Mouse (Mus musculus) hindbrain, embryonic 12.5 days (tissue): ENCODE data around the gene Yif1a. TPM values are rescaled to one million over a fixed set of nuclear protein-coding genes. Genes with fewer than 3 reads are reported as not detected.
A peak's percentile ranks its signal among the peaks of the same experiment; 100 is the strongest.

ENCODE experiments used
- ATAC-seq: fragments of 200-750 bp; cut with Nextera tagmentation; 2 replicates; pipeline ENCODE4 v1.8.0; 2017; ENCODE audit warnings: moderate TSS enrichment; ENCODE audit not compliant: low FRiP score
- H3K27ac ChIP-seq: fragments of 300-500 bp; sonication (generic); 2 replicates; pipeline ENCODE4 v1.5.1; 2016; ENCODE audit warnings: mild to moderate bottlenecking
- H3K27me3 ChIP-seq: fragments of 300-500 bp; sonication (generic); 2 replicates; pipeline ENCODE4 v1.6.1; 2016; ENCODE audit warnings: mild to moderate bottlenecking
- H3K36me3 ChIP-seq: fragments of 300-500 bp; sonication (generic); 2 replicates; pipeline ENCODE4 v1.6.1; 2016; ENCODE audit warnings: mild to moderate bottlenecking
- H3K4me1 ChIP-seq: fragments of 300-500 bp; sonication (generic); 2 replicates; pipeline ENCODE4 v1.6.1; 2016
- H3K4me2 ChIP-seq: fragments of 300-500 bp; sonication (generic); replicated peaks from 2 replicates; pipeline ENCODE4 v1.6.1; 2016; ENCODE audit warnings: mild to moderate bottlenecking
- H3K4me3 ChIP-seq: fragments of 300-500 bp; sonication (generic); 2 replicates; pipeline ENCODE4 v1.5.1; 2016; ENCODE audit warnings: mild to moderate bottlenecking
- H3K9ac ChIP-seq: fragments of 300-500 bp; sonication (generic); 2 replicates; pipeline ENCODE4 v1.6.1; 2016; ENCODE audit warnings: mild to moderate bottlenecking, moderate library complexity
- H3K9me3 ChIP-seq: fragments of 300-500 bp; sonication (generic); replicated peaks from 2 replicates; pipeline ENCODE4 v1.6.1; 2016; ENCODE audit warnings: mild to moderate bottlenecking
- WGBS: fragments of 180-500 bp; shearing (Covaris S2); methylation state at CpG from one replicate; pipeline ENCODE4 v1.1.7; 2016; 5-methylcytosine and 5-hydroxymethylcytosine counted together
- polyA plus RNA-seq: library from polyadenylated mRNA; unstranded; fragments of >200 nt; fragmentation: Nextera tagmentation; extraction: Ambion mirVana; gene quantifications from 2 replicates; pipeline ENCODE4 v1.2.1, GENCODE M21; 2016

Gene Yif1a
- polyA plus RNA-seq, 1 experiment from 2014 or later: 60.3 TPM

GRCm38 (mm10) chr19:5067040-5067799, 21.1 kb upstream of the Yif1a start:
- no peaks in the 10 kb centered on the region for H3K36me3 ChIP-seq
- H3K27ac ChIP-seq: peak overlapping the region; percentile 6; the same call in 1 of the 2 replicates
- WGBS: 15% methylated on average over 15 of the region's 15 CpGs
- H3K4me3 ChIP-seq: peak overlapping the region; percentile 37
- peak overlapping the region; percentile 85 for H3K4me2 ChIP-seq
- peaks cover 56% of the 10 kb centered on the region for H3K4me1 ChIP-seq
- H3K9me3 ChIP-seq: no peaks in the 10 kb centered on the region
- H3K9ac ChIP-seq: peak overlapping the region; percentile 47
- H3K27me3 ChIP-seq: peaks cover 37% of the 10 kb centered on the region
- ATAC-seq: no peak

- peak within 1 kb of the TSS; percentile 47 for H3K9ac ChIP-seq
- H3K4me1 ChIP-seq: peaks cover 62% of the 10 kb centered on the region
- H3K36me3 ChIP-seq: no peaks in the 10 kb centered on the region
- ATAC-seq: 0 out of 2 replicates have a peak, but pooled peaks have one; percentile 3
- peak within 1 kb of the TSS; percentile 85 for H3K4me2 ChIP-seq
- 1% methylated on average over 55 of the region's 56 CpGs for WGBS
- H3K27ac ChIP-seq: peak within 1 kb of the TSS; percentile 36; the same call in 1 of the 2 replicates
- no peaks in the 10 kb centered on the region for H3K9me3 ChIP-seq
- peaks cover 37% of the 10 kb centered on the region for H3K27me3 ChIP-seq
- H3K4me3 ChIP-seq: peak within 1 kb of the TSS; percentile 37
Observed at GRCm38 (mm10) chr19:5067867-5068569, 20.3 kb upstream of the Yif1a start, which contains the start of gene Cd248. Gene Cd248 (plus strand): TSS chr19:5068078.

GRCm38 (mm10) chr19:5068570-5069234, 19.6 kb upstream of the Yif1a start:
- peak overlapping the region; percentile 47 for H3K9ac ChIP-seq
- peak overlapping the region; percentile 37 for H3K4me3 ChIP-seq
- H3K9me3 ChIP-seq: no peaks in the 10 kb centered on the region
- peak overlapping the region; percentile 85 for H3K4me2 ChIP-seq
- whole genome bisulfite sequencing: 35% methylated on average over 21 of the region's 21 CpGs
- H3K27ac ChIP-seq: no peak overlapping the region
- peaks cover 38% of the 10 kb centered on the region for H3K27me3 ChIP-seq
- peaks cover 62% of the 10 kb centered on the region for H3K4me1 ChIP-seq
- no peaks in the 10 kb centered on the region for H3K36me3 ChIP-seq
- ATAC-seq: no peak

- Histone ChIP-seq H3K9ac (0 out of 2 replicates have a peak overlapping the region, but pooled peaks have one; percentile 32), H3K27ac (no peak overlapping the region), H3K4me1 (peaks cover 62% of the 10 kb centered on the region), H3K36me3 (no peaks in the 10 kb centered on the region), H3K4me2 (peak overlapping the region; percentile 85), H3K9me3 (no peaks in the 10 kb centered on the region), H3K4me3 (0 out of 2 replicates have a peak overlapping the region, but pooled peaks have one; percentile 37), H3K27me3 (peaks cover 46% of the 10 kb centered on the region)
- no peak for ATAC-seq
- WGBS: 72% methylated on average over 5 of the region's 5 CpGs
Observed at GRCm38 (mm10) chr19:5069486-5069885, 18.9 kb upstream of the Yif1a start.

- 79% methylated on average over 7 of the region's 7 CpGs for WGBS
- H3K9ac ChIP-seq: peak overlapping the region; percentile 32; the same call in 1 of the 2 replicates
- peaks cover 49% of the 10 kb centered on the region for H3K27me3 ChIP-seq
- no peak for ATAC-seq
- H3K9me3 ChIP-seq: no peaks in the 10 kb centered on the region
- H3K4me2 ChIP-seq: peak overlapping the region; percentile 85
- peak overlapping the region; percentile 7; the same call in 1 of the 2 replicates for H3K4me3 ChIP-seq
- H3K4me1 ChIP-seq: peaks cover 61% of the 10 kb centered on the region
- no peaks in the 10 kb centered on the region for H3K36me3 ChIP-seq
- H3K27ac ChIP-seq: 0 out of 2 replicates have a peak overlapping the region, but pooled peaks have one; percentile 17
Observed at GRCm38 (mm10) chr19:5069978-5070377, 18.4 kb upstream of the Yif1a start.

DNA sequence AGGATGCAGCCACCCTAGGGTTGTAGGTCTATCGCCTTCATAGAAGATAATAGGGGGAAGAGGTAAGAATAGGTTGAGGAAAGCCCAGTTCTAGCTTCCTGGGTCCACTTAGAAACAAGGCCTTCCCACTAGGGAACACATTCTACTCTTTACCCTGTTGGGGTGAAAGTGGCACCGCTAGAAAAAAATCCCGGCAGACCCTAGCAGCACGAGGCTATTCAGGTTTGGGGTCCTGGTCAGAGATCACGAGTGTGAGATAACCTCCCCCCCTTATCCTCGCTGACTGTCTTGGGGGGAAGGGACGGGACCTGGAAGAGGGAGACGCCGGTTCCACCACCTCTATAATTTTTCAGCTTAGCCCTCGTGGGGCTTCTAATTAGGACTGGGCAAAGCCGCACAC, 17.3 kb upstream of the Yif1a start:
- Histone ChIP-seq H3K4me1 (peaks cover 58% of the 10 kb centered on the region), H3K9me3 (no peaks in the 10 kb centered on the region), H3K27ac (peak overlapping the region; percentile 87), H3K27me3 (peaks cover 49% of the 10 kb centered on the region), H3K4me2 (peak overlapping the region; percentile 64), H3K4me3 (peak overlapping the region; percentile 31), H3K36me3 (no peaks in the 10 kb centered on the region), H3K9ac (peak overlapping the region; percentile 57)
- no peak for ATAC-seq
- 11% methylated on average over 11 of the region's 11 CpGs for WGBS

GRCm38 (mm10) chr19:5071545-5072369, 16.6 kb upstream of the Yif1a start:
- Histone ChIP-seq H3K9ac (peak overlapping the region; percentile 57), H3K4me2 (peak overlapping the region; percentile 64), H3K9me3 (no peaks in the 10 kb centered on the region), H3K27ac (peak overlapping the region; percentile 87), H3K4me3 (peak overlapping the region; percentile 31), H3K27me3 (peaks cover 48% of the 10 kb centered on the region), H3K4me1 (peaks cover 58% of the 10 kb centered on the region), H3K36me3 (no peaks in the 10 kb centered on the region)
- under 1% methylated on average over 40 of the region's 40 CpGs for WGBS
- peak; percentile 82 for ATAC-seq

GRCm38 (mm10) chr19:5072389-5073019, 15.8 kb upstream of the Yif1a start:
- peaks cover 51% of the 10 kb centered on the region for H3K4me1 ChIP-seq
- H3K36me3 ChIP-seq: no peaks in the 10 kb centered on the region
- H3K27me3 ChIP-seq: peaks cover 41% of the 10 kb centered on the region
- H3K9ac ChIP-seq: peak overlapping the region; percentile 57; the same call in 1 of the 2 replicates
- no peaks in the 10 kb centered on the region for H3K9me3 ChIP-seq
- peak overlapping the region; percentile 31 for H3K4me3 ChIP-seq
- ATAC-seq: peak; percentile 23
- H3K4me2 ChIP-seq: peak overlapping the region; percentile 64
- 3% methylated on average over 20 of the region's 20 CpGs for WGBS
- H3K27ac ChIP-seq: peak overlapping the region; percentile 87

- Histone ChIP-seq H3K4me2 (peak overlapping the region; percentile 64), H3K9ac (no peak overlapping the region), H3K27me3 (peaks cover 36% of the 10 kb centered on the region), H3K9me3 (no peaks in the 10 kb centered on the region), H3K27ac (peak overlapping the region; percentile 87; the same call in 1 of the 2 replicates), H3K36me3 (no peaks in the 10 kb centered on the region), H3K4me1 (peaks cover 46% of the 10 kb centered on the region), H3K4me3 (peak overlapping the region; percentile 10; the same call in 1 of the 2 replicates)
- peak; percentile 38; the same call in 1 of the 2 replicates for ATAC-seq
- WGBS: 2% methylated on average over 15 of the region's 15 CpGs
Observed at GRCm38 (mm10) chr19:5073028-5073427, 15.3 kb upstream of the Yif1a start.

GRCm38 (mm10) chr19:5073518-5073917, 14.8 kb upstream of the Yif1a start:
- no peak overlapping the region for H3K27ac ChIP-seq
- H3K4me2 ChIP-seq: no peak overlapping the region
- no peak overlapping the region for H3K4me3 ChIP-seq
- H3K9ac ChIP-seq: no peak overlapping the region
- H3K4me1 ChIP-seq: peaks cover 41% of the 10 kb centered on the region
- H3K9me3 ChIP-seq: no peaks in the 10 kb centered on the region
- no peaks in the 10 kb centered on the region for H3K36me3 ChIP-seq
- H3K27me3 ChIP-seq: peaks cover 32% of the 10 kb centered on the region
- ATAC-seq: no peak
- 45% methylated on average over 5 of the region's 5 CpGs for WGBS

DNA sequence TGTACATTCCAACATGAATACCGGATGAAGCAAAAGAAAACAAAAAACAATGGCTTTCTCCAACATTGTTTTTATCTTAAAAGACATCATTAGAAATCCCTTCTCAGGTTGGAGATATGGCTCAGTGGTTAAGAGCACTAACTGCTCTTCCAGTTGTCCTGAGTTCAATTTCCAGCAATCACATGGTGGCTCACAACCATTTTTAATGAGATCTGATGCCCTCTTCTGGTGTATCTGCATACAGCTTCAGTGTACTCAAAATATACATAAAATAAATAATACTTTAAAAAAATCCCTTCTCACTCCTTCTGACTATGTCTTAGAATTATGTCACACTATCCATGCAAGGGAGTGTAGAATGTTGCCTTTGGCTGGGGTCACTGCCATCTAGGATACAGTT, 9.1 kb upstream of the Yif1a start:
- H3K4me1 ChIP-seq: no peaks in the 10 kb centered on the region
- 89% methylated on average over 1 of the region's 1 CpGs for WGBS
- no peaks in the 10 kb centered on the region for H3K9me3 ChIP-seq
- H3K4me3 ChIP-seq: no peak overlapping the region
- H3K27ac ChIP-seq: no peak overlapping the region
- peaks cover 57% of the 10 kb centered on the region for H3K27me3 ChIP-seq
- H3K4me2 ChIP-seq: no peak overlapping the region
- H3K9ac ChIP-seq: no peak overlapping the region
- H3K36me3 ChIP-seq: no peaks in the 10 kb centered on the region
- ATAC-seq: no peak
